Mouse (Mus musculus) right cerebral cortex, adult 2 months (tissue): ENCODE data around the gene F2rl2.

Source experiments
- DNase-seq, 2 experiments: peaks; one replicate each; pipeline ENCODE4 v3.0.0; 2021 to 2022; ENCODE audit warnings: low spot score in 2 of 2

F2rl2 gene

GRCm38 (mm10) chr13:95696654-95697163, at the start of gene F2rl2:
TSS of gene F2rl2 (plus strand) at chr13:95696853.
- DNase-seq: peak; percentile 49 to 54

- no peak for DNase-seq
Observed at GRCm38 (mm10) chr13:95647248-95647647, 49.4 kb upstream of the F2rl2 start.

- DNase-seq: no peak
Observed at GRCm38 (mm10) chr13:95649941-95650340, 46.7 kb upstream of the F2rl2 start.

- no peak for DNase-seq
Observed at GRCm38 (mm10) chr13:95651870-95652668, 44.6 kb upstream of the F2rl2 start.

GRCm38 (mm10) chr13:95653696-95654095, 43.0 kb upstream of the F2rl2 start:
- DNase-seq: no peak

- DNase-seq: peak in 1 of 2 experiments; percentile 13
Observed at GRCm38 (mm10) chr13:95655284-95655683, 41.4 kb upstream of the F2rl2 start.

- DNase-seq: no peak
Observed at GRCm38 (mm10) chr13:95657171-95657570, 39.5 kb upstream of the F2rl2 start.

- DNase-seq: no peak
Observed at GRCm38 (mm10) chr13:95659432-95659831, 37.2 kb upstream of the F2rl2 start.

GRCm38 (mm10) chr13:95663834-95664233, 32.8 kb upstream of the F2rl2 start:
- no peak for DNase-seq

GRCm38 (mm10) chr13:95665644-95666356, 30.9 kb upstream of the F2rl2 start:
- no peak for DNase-seq

GRCm38 (mm10) chr13:95667260-95667659, 29.4 kb upstream of the F2rl2 start:
- DNase-seq: no peak

- no peak for DNase-seq
Observed at GRCm38 (mm10) chr13:95670534-95670933, 26.1 kb upstream of the F2rl2 start.

- DNase-seq: no peak
Observed at GRCm38 (mm10) chr13:95671108-95671897, 25.4 kb upstream of the F2rl2 start.

- no peak for DNase-seq
Observed at GRCm38 (mm10) chr13:95672372-95672771, 24.3 kb upstream of the F2rl2 start.

GRCm38 (mm10) chr13:95679078-95679477, 17.6 kb upstream of the F2rl2 start:
- DNase-seq: no peak

- DNase-seq: no peak
Observed at GRCm38 (mm10) chr13:95679491-95679941, 17.1 kb upstream of the F2rl2 start.

GRCm38 (mm10) chr13:95684656-95685244, 11.9 kb upstream of the F2rl2 start:
- no peak for DNase-seq

GRCm38 (mm10) chr13:95685736-95686135, 10.9 kb upstream of the F2rl2 start:
- no peak for DNase-seq

GRCm38 (mm10) chr13:95688576-95688975, 8.1 kb upstream of the F2rl2 start:
- no peak for DNase-seq

- DNase-seq: peak; percentile 38 to 39
Observed at GRCm38 (mm10) chr13:95692201-95692600, 4.5 kb upstream of the F2rl2 start.

- no peak for DNase-seq
Observed at GRCm38 (mm10) chr13:95696120-95696653, 466 bp upstream of the F2rl2 start.
